Comparison of ENCODE assay signal across 8 mouse cellular contexts in the genomic region with DNA sequence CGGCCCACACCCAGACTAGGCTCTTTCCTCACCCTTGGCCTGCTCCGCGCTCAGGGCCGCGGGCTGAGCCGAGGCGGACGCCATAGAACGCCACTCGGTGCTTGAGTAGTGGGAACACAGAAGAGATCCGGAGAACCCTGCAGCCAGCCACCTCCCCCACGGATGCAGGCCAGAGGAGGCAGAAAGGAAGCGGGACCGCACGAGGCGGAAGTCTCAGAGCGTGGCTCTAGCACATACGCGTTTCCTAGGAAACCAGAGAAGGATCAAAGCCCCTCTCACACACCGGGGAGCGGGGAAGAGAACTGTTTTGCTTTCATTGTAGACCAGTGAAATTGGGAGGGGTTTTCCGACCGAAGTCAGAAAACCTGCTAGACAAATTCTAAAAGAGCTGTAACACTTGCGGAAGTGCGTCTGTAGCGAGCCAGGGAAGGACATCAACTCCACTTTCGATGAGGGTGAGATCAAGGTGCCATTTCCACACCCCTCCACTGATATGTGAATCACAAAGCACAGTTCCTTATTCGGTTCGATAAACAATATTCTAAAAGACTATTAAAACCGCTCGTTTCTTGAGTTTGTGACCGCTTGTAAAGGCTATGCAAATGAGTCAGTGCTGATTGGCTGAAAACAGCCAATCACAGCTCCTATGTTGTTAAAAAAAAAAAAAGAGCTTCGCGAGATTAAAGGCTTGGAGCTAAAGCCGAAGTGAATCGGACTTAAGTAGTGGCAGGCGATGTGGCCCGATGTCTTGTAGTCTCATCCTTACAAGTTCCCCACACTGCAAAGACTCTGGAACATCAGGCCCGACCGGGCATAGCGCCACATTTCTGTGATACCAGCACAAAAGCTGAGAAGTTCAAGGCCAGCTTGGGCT. TPM values are rescaled to one million over a fixed set of nuclear protein-coding genes. Genes with fewer than 3 reads are reported as not detected.
A peak's percentile ranks its signal among the peaks of the same experiment; 100 is the strongest.
DNase-seq lines count a peak whose midpoint lies in the region; ATAC-seq and TF ChIP-seq lines count a peak whose summit lies in the region.

Gene Grcc10 (minus strand): TSS at position 487 of the 874 bp plus-strand sequence.

- no peaks in the 10 kb centered on the region for H3K27me3 ChIP-seq in forebrain, embryonic 14.5 days (replicated peaks; ENCODE audit: control insufficient read depth, insufficient read depth, low read length)
- H3K27me3 ChIP-seq in neural tube, embryonic 15.5 days (replicated peaks) = no peaks in the 10 kb centered on the region

- WGBS in forebrain, embryonic 14.5 days = under 1% methylated on average over 41 of the region's 41 CpGs
- WGBS in neural tube, embryonic 15.5 days = under 1% methylated on average over 41 of the region's 41 CpGs

- H3K4me3 ChIP-seq in ES-E14 (ENCODE audit: insufficient read depth in 1 of 2, low read depth in 1 of 2, low read length in 2 of 2, poor library complexity in 1 of 2, severe bottlenecking in 1 of 2) = peak within 1 kb of the TSS; percentile 55 to 61
- peak within 1 kb of the TSS; percentile 64 for H3K4me3 ChIP-seq in forebrain, embryonic 14.5 days (ENCODE audit: low read depth, low read length)
- H3K4me3 ChIP-seq in neural tube, embryonic 15.5 days (replicated peaks) = peak within 1 kb of the TSS; percentile 65

- H3K9me3 ChIP-seq in ES-E14 (ENCODE audit: control insufficient read depth, insufficient read depth, low read depth, low read length) = no peaks in the 10 kb centered on the region
- H3K9me3 ChIP-seq in forebrain, embryonic 14.5 days (replicated peaks; ENCODE audit: control insufficient read depth, low read length) = no peaks in the 10 kb centered on the region
- H3K9me3 ChIP-seq in neural tube, embryonic 15.5 days (replicated peaks) = no peaks in the 10 kb centered on the region

- intact Hi-C loops in heart, postnatal 14 days (cut with DNase I) = loop anchor here (1.0 to 5.0 kb wide), 3 partner anchors 16 to 39 kb away; partner anchors contain the start of genes Atn1, Emg1, Gm45234 and Phb2

- H3K27ac ChIP-seq in ES-E14 (ENCODE audit: insufficient read depth, low read depth, low read length, poor library complexity, severe bottlenecking) = peak within 1 kb of the TSS; percentile 79
- H3K27ac ChIP-seq in forebrain, embryonic 14.5 days (ENCODE audit: low read depth, low read length) = peak within 1 kb of the TSS; percentile 99
- H3K27ac ChIP-seq in neural tube, embryonic 15.5 days (replicated peaks) = peak within 1 kb of the TSS; percentile 99

- peak within 1 kb of the TSS; percentile 73 for H3K9ac ChIP-seq in ES-E14 (ENCODE audit: insufficient read depth, low read depth, low read length, poor library complexity, severe bottlenecking)
- H3K9ac ChIP-seq in forebrain, embryonic 14.5 days (ENCODE audit: low read length) = peak within 1 kb of the TSS; percentile 88
- H3K9ac ChIP-seq in neural tube, embryonic 15.5 days (replicated peaks) = peak within 1 kb of the TSS; percentile 95

- peaks cover 8% of the 10 kb centered on the region; the same call in 1 of the 2 replicates for H3K36me3 ChIP-seq in ES-E14 (ENCODE audit: control insufficient read depth, insufficient read depth, low read length, poor library complexity, severe bottlenecking)
- peaks cover 37% of the 10 kb centered on the region for H3K36me3 ChIP-seq in forebrain, embryonic 14.5 days (ENCODE audit: control insufficient read depth, insufficient read depth, low read length)
- peaks cover 28% of the 10 kb centered on the region for H3K36me3 ChIP-seq in neural tube, embryonic 15.5 days

- in situ Hi-C loops in ES-E14 (cut with MboI; ENCODE audit: low sequenced_read_pairs in 2 of 2, unreplicated experiment in 2 of 2) = no loop called here

- peak within 1 kb of the TSS; percentile 77 for H3K4me2 ChIP-seq in forebrain, embryonic 14.5 days (ENCODE audit: low read length)
- peak within 1 kb of the TSS; percentile 84 for H3K4me2 ChIP-seq in neural tube, embryonic 15.5 days

- H3K4me1 ChIP-seq in ES-E14 (ENCODE audit: control insufficient read depth in 2 of 2, insufficient read depth in 2 of 2, low read length in 2 of 2, poor library complexity in 1 of 2) = peaks cover 0 to 16% of the 10 kb centered on the region in 2 experiments; a peak in 2 of 4 replicates
- peaks cover 22% of the 10 kb centered on the region for H3K4me1 ChIP-seq in forebrain, embryonic 14.5 days (ENCODE audit: control insufficient read depth, insufficient read depth, low read length)
- peaks cover 49% of the 10 kb centered on the region for H3K4me1 ChIP-seq in neural tube, embryonic 15.5 days

- ATAC-seq in forebrain, embryonic 14.5 days = peak; percentile 85
- peak; percentile 84 for ATAC-seq in neural tube, embryonic 15.5 days (ENCODE audit: low FRiP score)

- peak; percentile 93 for DNase-seq in ES-E14 (ENCODE audit: low read depth, low spot score)
- DNase-seq in cerebellum, adult 11 months = peak; percentile 83
- DNase-seq in forebrain, embryonic 14.5 days (ENCODE audit: low spot score) = peak; percentile 98
- DNase-seq in heart, postnatal 14 days = peak; percentile 85
- DNase-seq in layer of hippocampus, adult 11-12 months (ENCODE audit: low spot score) = peak; percentile 92
- DNase-seq in lung, adult 18-20 months = peak; percentile 89 to 90
- DNase-seq in testis, postnatal 14 days (ENCODE audit: low spot score) = peak; percentile 91

TF ChIP-seq in ES-E14, 5 proteins besides CTCF, POLR2A, EP300 and RAD21:
- no peak for TF ChIP-seq ZC3H11A (IDR thresholded peaks at IDR 0.05; ENCODE audit: borderline replicate concordance, low read depth, low read length)
- peak; percentile 99 for TF ChIP-seq ZNF384 (IDR thresholded peaks at IDR 0.05; ENCODE audit: low read depth, low read length)
- TF ChIP-seq CHD2 (IDR thresholded peaks at IDR 0.05; ENCODE audit: low read depth, low read length) = peak; percentile 94
- TF ChIP-seq HCFC1 (IDR thresholded peaks at IDR 0.05; ENCODE audit: borderline replicate concordance, insufficient read depth, low read length) = peak; percentile 83
- no peak for TF ChIP-seq MAFK (IDR thresholded peaks at IDR 0.05; ENCODE audit: insufficient read depth, low read depth, low read length)
TF ChIP-seq in ES-E14: peak in this region for 3.

RNA-seq across cellular contexts. Expression of gene Grcc10, which starts in this region (rescaled TPM):
- 108 and 128 TPM in 2 replicates for total RNA-seq in ES-E14 (2012; rRNA removed)
- 722 and 848 TPM in 2 replicates for polyA plus RNA-seq in forebrain, embryonic 14.5 days (2014; fragmentation: Nextera tagmentation; extraction: Ambion mirVana)
- 100 to 1,000 TPM; 323 to 327 TPM for total RNA-seq in heart, postnatal 14 days (2021)
- 572 and 623 TPM in 2 replicates for polyA plus RNA-seq in neural tube, embryonic 15.5 days (2015; fragmentation: Nextera tagmentation; extraction: Ambion mirVana)

Comparison
In these comparisons a context has a peak if more than half of its experiments do, and no peak if none do; other contexts are left out.
1. Peak in every context shown above with its lines: DNase-seq, ATAC-seq, H3K4me3 ChIP-seq and H3K27ac ChIP-seq.